Mouse (Mus musculus): ENCODE data around the gene Rer1.
A peak's percentile ranks its signal among the peaks of the same experiment; 100 is the strongest.
"Not testable (repeated sequence)": the region's sequence is repeated elsewhere in the genome, so short reads cannot be mapped to it uniquely, and the experiment has no call there.

Rer1 gene

DNA sequence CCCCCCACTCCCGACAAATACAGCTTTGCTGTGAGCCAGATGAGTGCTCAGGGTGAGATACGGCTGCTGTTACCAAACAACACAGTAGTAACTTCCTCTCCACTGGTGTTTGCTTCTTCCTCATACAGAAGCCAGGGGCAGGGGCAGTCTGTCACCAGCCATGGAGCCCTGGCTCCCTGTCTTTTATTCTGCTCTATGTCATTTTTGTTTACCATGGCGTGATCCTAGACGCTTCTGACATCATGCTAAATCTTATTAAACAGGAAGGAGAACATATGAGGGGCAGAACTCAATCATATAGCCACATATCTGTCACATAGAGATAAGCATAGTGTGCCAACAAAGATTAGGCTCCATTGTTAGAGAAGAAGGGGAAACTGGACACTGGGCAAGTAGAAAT is 30.4 kb upstream of the Rer1 start:
- DNase-seq (ENCODE audit: inconsistent ontology term): no peak

DNA sequence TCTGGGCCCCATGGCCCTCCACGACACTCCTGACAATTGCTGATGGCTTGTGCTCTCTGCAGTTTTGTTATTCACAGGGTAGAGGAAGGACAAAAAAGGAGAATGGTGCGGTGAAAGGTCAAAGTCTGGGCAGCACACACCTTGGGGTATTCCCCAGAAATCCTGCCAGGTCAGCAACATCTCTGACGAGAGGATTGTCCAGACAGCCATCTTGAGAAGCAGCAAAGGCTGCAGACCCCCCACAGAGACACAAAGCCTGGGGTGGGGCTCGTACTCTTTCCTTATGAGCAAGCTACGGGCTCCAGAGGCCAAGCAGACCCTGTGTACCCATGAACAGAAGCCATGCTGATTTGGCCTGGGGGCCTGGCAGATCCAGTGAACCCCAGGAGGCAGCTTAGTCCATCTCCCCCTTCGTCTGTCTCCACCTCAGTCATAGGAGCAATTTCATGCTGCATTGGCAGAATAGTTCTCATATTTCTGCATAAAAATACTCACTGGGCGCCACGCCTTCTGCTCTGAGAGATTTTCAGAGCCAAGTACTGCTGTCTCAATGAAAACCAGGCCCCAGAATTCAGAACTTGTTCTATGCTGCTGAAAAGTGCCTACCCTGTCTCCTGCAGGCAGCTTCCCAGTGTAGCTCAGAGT is 27.7 kb upstream of the Rer1 start:
- peak; percentile 59 for DNase-seq (ENCODE audit: inconsistent ontology term)

- peak; percentile 65 for DNase-seq (ENCODE audit: inconsistent ontology term)
Observed at GRCm38 (mm10) chr4:155109471-155109870, 23.3 kb upstream of the Rer1 start.

GRCm38 (mm10) chr4:155107886-155108285 is 21.7 kb upstream of the Rer1 start:
- no peak for DNase-seq (ENCODE audit: inconsistent ontology term)

DNA sequence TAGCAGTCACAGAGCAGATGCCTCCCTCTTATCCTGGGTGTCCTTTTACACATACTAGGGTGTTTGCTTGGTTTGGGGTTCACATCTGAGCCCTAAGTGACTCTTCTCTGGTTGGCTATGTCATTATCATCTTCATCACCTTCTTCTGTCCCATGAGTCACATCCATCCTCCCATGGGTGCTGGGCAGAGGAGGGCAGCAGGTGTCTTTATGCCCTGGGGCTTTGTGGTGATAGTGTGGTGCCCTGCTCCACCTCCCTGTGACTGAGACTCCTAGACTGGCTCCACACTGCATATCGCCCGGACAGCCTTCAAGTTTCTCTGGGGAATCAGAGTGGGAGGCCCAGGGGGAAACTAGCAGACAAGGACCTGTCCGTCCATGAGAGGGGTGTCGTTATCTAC is 12.4 kb upstream of the Rer1 start:
- DNase-seq (ENCODE audit: inconsistent ontology term): no peak

- no peak for DNase-seq (ENCODE audit: inconsistent ontology term)
Observed at GRCm38 (mm10) chr4:155097452-155097851, 11.3 kb upstream of the Rer1 start.

DNA sequence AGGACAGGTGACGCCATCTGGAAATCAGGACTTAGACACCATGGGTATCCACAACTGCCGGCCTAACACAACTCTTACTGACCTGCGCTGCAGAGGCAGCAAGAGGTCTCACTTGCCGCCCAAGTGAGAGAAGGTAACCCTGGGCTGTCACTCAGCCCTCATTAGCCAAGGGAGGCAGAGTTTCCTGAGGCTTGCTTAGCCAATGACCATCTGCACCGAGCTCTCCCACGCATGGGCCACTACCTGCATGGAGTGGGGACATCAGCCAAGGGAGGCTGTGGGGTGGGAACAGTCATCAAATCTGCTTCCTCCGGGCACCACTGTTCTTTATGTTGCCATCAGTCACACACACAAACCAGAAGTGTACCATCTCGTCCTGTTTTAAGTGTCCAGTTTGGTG is 9.8 kb upstream of the Rer1 start:
- DNase-seq (ENCODE audit: inconsistent ontology term): no peak

GRCm38 (mm10) chr4:155095238-155095900 is 9.2 kb upstream of the Rer1 start:
- DNase-seq (ENCODE audit: inconsistent ontology term): peak; percentile 86

GRCm38 (mm10) chr4:155094565-155094964 is 8.4 kb upstream of the Rer1 start:
- no peak for DNase-seq (ENCODE audit: inconsistent ontology term)

GRCm38 (mm10) chr4:155093431-155094149 is 7.4 kb upstream of the Rer1 start:
- DNase-seq (ENCODE audit: inconsistent ontology term): no peak

DNA sequence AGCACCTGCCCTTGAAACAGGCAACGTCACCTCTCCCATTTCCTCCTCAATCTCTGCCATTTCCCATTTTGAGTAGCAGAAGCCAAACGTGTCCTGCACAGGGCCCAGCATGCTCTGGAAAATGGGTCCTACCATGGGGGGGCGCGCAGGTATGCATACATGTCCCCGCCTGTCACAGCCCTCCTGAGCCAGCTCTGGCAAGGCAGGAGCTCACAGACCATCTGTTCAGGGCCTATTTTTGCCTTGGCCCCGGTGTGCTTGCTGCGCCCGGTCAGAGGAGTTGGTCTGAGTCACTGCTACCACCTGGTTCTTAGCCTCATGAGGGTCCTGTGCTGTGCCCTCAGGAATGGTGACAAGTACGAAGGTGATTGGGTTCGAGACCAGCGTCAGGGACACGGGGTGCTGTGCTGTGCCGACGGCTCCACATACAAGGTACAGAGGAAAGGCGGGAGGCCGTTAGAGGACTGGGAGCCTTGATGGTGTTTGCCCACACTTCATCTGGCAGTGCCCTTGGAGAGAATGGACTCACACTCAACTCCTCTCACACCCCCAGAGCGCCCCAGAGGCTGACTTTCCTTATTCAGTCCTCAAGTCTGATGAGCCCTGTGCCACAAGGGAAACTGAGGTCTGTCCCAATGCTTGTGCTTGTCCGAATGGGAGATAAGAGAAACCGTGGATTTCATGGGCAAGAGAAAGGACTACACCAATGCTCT is 6.7 kb upstream of the Rer1 start:
- DNase-seq (ENCODE audit: inconsistent ontology term): no peak

- DNase-seq (ENCODE audit: inconsistent ontology term): no peak
Observed at GRCm38 (mm10) chr4:155090688-155091449, 4.7 kb upstream of the Rer1 start.

DNA sequence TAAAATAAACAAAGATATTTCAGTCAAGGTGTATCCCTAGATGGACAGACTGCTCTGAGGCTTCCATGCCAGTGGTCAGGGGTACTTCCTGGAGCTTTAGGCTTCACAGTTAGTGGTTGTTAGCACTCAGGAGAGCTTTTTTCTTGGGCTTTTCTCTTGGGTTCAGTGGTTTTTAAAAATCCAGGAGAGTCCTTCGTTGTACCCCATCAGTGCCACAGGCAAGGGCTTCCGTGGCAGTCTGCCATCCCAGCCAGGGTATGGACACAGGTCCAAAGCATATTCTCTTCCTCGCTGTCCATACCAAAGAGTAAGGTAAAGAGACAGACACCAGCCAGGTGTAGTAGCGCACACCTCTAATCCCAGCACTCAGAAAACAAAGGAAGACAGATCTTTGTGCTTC is 4.0 kb upstream of the Rer1 start:
- DNase-seq (ENCODE audit: inconsistent ontology term): no peak

GRCm38 (mm10) chr4:155089241-155089640 is 3.1 kb upstream of the Rer1 start:
- DNase-seq (ENCODE audit: inconsistent ontology term): no peak

GRCm38 (mm10) chr4:155085206-155086107 is 725 bp downstream of the Rer1 start:
- DNase-seq (ENCODE audit: inconsistent ontology term): no peak

DNA sequence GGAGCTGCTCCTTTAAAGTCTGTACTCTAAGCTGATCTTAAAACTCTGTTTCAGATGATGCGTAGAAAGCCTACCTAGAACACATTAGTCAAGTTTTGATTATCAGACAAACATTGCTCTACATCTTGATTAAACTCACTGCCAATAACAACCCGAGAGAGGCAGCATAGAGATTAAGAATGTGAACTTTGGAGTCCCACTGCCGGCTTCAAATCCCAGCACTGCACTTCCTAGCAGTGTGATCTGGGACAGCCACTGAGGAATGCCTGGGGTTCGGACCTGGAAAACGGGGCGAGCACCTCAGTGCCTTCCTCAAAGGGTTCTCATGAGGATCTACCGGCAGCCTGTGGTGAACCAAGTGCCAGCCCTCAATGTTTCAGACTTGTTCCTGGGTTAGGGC is 1.8 kb downstream of the Rer1 start:
- DNase-seq (ENCODE audit: inconsistent ontology term): no peak

DNA sequence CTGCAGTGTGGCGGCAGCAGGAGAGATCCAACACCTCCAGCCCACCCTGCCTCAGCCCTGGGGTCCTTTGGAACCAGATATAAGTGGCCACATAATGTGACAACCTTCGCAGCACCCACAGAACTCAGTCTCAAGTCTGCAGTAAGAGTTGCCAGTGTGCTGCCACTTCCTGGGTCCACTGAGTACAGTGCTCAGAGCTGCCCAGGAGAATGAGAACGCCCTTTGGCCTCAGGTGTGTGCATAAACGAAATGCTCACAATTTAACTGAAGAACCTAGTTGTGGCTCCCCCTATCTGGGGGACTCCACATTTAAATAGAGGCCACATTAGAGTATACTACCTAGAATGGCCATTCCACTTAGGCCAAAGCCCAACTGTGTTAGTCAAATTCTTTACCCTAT is 2.6 kb downstream of the Rer1 start:
- no peak for DNase-seq (ENCODE audit: inconsistent ontology term)

DNA sequence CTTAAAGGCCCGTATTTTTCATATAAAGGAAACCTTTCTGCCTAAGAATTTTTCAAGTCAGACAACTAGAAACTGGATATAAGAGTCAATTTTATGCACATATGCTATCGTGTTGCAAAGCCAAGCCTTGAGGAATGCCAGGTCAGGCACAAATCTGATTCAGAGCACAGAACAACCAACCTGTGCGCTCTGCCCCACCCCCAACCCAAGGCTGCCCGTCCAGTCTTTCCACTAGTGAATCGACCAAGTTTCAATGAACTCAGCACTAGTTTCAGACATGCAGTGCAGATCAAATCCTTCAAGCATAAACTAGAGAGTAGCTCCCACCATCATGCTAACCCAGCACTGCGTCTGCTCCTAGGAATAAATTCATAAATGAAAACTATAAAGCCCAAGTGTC is 6.5 kb downstream of the Rer1 start:
- DNase-seq (ENCODE audit: inconsistent ontology term): no peak

DNA sequence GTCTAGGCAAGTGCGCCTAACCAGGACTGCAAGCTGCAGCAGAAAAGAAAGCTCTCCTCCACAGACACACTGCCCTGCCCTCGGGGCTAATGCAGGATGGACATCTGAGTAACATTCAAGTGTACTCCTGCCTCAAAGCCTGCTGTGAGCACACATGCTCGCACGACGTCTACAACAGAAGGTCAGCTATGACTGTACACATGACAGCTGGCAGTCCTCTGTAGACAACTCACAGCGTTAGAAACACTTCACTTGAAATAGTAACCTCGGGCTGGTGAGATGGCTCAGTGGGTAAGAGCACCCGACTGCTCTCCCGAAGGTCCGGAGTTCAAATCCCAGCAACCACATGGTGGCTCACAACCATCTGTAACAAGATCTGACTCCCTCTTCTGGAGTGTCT is 7.4 kb downstream of the Rer1 start:
- DNase-seq (ENCODE audit: inconsistent ontology term): not testable (repeated sequence)

DNA sequence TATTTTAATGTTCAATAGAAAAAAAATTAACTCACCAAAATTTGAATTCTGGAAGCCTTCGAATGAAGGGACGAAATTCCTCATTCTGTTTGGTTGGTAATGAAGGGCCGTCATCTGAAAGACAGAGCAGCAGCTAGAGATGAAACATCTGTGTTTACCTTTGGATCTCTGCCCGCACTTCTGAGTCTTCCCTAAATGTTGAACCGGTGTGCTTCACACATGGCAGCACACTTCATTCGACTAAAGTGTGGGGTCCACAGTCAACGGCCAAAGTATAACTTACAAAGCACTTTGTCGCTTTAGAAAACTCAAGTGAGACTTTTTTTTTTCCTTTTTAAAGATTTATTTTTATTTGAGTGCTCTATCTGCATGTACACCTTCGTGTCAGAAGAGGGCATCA is 9.5 kb downstream of the Rer1 start:
- no peak for DNase-seq (ENCODE audit: inconsistent ontology term)

DNA sequence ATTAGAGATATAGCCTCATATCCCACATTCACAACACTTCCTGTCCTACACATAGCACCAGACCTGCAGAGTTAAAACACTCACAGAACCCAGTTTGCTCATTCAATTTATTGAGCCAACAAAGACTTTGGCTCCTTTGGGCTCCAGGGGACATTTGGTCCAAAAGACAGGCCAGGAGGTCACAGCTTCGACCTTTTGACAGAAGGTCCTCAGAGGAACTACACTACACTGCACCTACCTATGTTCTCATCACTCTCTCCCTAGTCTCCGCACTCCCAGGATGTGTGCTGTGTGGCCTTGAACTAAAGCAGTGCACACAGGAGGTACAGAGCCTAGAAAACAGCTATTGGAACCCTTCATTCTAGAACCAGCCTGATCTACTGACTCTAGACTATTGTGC is 10.4 kb downstream of the Rer1 start:
- no peak for DNase-seq (ENCODE audit: inconsistent ontology term)
